Mouse (Mus musculus) spleen, postnatal 10 days (tissue): ENCODE measurements around the gene Creb5.
A peak's percentile ranks its signal among the peaks of the same experiment; 100 is the strongest.

Experiments used
- DNase-seq, 2 experiments: peaks; one replicate each; pipeline ENCODE4 v3.0.0; 2021 to 2022; ENCODE audit warnings: low spot score in 2 of 2

Gene Creb5

DNA sequence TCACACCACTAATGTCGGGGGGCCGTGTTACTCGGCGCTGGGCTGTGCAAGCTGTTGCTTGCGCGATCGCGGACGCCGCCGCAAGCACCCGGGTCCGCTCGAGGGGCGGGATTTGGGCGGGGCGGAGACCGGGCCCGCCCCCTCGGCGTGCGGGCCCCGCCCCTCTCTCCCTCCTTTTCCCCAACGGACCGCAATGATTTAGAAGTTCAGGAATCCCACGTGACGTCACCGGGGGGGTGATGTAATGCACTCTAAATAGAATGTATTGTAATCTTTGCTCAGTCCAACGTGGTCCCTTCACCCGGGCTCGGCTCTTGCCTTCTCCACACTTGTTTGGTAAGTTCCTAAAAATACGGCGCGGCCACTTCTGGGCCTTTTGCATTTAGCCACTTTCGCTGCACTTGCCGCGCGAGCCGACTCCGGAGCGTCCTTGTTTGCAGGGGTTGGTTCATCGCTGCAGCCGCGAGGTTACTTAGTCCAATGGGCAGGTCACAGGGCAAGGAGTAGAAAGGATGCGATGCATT is at the start of gene Creb5:
Gene Creb5, plus strand, starts transcription at position 233 of the 524 bp plus-strand sequence.
- peak; percentile 25 to 50 for DNase-seq

- DNase-seq, result no peak
These were observed 27.2 kb upstream of the Creb5 start for GRCm38 (mm10) chr6:53259841-53260240.

DNA sequence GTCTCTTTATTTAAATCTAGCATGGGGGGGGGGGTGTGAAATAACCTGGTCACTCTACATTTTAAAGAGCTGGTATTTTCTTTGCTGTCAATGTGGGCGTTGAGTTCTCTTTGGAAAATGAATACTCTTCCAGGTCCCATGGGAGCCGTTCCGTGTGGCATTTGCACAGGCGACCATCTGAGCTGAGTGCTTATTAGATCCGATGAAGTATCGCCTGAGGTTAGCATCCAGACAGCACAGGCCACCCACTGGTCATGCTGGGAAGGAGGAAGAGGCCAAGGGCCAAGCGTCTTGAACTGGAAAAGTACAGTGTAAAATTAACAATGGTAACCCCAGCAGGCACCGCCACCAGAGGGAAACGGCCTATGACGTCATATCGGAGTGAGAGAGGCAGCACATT is 24.7 kb upstream of the Creb5 start:
- DNase-seq, result no peak

- DNase-seq, result no peak
These were observed 20.0 kb upstream of the Creb5 start for GRCm38 (mm10) chr6:53267036-53267435.

DNA sequence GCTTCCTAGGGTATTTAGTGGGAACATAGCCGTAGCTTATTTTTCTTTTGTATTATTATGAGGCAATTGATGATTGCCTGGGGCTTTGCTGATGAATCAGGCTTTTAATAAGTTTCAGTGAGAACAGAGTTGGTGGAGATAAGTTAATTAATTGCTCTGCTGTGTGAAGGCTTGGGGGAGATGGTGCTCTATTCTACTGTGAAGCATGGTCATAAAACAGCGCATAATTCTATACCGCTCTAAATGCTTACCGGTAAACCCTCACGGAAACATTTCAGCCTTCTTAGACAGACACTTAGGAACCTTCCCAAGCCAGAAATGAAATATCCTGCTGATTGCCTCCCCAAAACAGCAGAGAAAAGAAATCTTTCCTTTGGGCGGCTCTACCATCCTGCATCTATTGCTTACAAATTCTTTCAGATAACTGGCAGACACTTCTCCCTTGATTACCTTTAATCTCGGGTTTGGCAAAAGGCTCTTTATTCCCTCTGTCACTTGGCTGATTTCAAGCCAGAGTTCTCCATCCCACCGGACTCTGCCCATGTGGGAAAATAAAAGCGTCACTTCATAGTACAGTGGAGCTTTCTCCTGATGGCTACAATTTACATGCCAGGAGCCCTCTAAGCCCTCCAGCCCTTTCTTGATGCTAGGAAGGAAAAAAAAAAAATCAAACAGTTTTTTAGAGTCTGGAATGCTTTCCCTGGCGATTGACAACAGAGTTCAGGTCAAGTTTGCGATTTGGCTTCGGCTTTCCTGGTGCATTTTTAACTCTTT is 19.2 kb upstream of the Creb5 start:
- DNase-seq, result no peak

DNA sequence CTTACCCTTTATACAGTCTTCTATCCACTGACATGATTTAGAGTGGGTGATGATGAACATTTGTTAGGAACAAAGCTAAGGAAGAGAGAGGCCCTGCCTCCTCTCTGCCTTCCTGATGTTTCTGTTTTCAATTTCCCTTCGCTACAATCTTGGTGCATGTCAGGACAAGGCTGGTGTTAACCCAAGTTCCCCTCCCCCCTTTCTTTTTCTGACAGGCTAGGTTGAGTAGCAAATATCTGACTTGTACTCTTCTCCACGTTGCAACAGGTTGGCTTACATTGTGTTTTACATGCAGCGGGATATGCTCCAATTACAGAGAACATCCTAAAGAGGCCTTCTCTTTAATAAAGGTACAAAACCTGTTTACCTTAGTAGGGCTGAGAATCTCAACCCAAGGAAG is 15.9 kb upstream of the Creb5 start:
- no peak for DNase-seq

DNA sequence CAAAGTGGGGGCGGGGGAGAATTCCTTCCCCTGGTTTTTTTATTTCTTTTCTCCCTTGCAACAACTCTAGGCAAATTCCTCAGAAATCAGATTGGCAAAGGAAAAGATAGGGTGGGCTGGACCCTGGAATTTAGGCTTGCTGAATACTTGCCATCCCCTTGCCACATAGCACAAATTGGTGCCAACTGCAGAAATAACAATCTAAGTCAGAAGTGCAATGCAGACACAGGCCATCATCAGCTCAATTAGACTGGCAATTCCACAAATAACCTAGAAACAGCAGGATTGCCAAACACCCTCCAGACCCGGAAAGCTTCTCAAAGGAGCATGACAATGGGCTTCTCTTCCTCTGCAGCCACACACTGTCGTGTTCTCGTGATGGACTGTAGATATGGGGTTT is 15.4 kb upstream of the Creb5 start:
- DNase-seq, result no peak

- no peak for DNase-seq
These were observed 557 bp upstream of the Creb5 start for GRCm38 (mm10) chr6:53286389-53287037.

- peak; percentile 15 to 40 for DNase-seq
These were observed 702 bp downstream of the Creb5 start for GRCm38 (mm10) chr6:53287562-53288381.

GRCm38 (mm10) chr6:53288584-53289558 is 1.8 kb downstream of the Creb5 start:
- DNase-seq, result no peak

- no peak for DNase-seq
These were observed 2.6 kb downstream of the Creb5 start for GRCm38 (mm10) chr6:53289659-53290058.

DNA sequence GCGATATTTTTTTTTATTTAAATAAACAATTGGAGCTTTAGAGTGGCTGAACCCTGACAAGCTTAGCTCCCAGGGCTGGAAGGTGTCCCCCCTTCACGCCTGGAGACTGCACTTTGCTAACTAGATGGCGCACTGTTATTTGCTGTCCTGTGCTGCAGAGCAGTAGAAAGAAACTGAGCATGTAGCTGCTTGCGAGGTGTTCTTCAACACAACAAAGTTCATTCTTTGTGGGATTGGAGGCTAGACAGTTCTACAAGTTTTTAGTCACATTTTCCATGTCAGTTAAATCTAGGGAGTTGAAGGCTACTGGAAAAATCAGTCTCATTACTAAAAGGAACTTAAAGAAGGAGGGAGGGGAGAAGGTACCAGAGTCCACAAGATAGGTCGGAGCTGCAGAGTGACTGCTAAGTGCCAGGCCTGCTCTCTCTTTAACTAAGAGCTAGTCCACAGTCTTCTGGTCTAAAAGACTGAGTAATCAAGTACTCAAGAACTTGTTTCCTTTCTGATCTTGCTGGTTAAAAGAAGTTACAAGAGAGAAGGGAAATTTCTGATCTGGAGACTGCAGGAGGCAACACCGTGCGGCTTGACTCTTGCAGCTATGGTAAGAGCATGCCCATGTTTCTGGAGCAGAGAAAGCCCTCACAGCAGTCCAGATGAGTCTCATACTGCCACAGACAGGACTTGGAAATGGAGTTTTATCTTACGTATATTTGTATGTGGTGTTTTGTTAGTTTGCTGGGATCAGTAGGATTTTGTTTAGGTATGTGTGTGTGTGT is 3.3 kb downstream of the Creb5 start:
- DNase-seq, result no peak

GRCm38 (mm10) chr6:53292931-53293330 is 5.9 kb downstream of the Creb5 start:
- no peak for DNase-seq

DNA sequence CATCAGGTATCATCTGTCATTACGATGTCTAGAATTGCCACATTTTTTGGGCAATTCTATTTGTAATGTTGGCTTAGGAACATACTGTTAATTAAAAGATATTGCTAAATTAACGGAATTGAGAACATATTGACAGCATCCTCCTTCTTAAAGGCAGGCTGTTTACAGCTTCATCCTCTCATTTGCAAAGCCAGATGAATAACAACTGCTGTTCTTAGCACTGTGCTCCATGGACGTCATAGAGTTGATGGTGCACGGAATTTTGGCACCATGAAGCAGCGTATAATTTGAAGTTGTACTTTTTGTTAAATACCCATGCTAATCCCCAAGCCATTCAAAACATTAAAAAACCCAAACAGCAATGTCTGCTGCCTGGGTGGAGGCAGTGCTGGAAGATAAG is 10.8 kb downstream of the Creb5 start:
- no peak for DNase-seq

GRCm38 (mm10) chr6:53304201-53304600 is 17.1 kb downstream of the Creb5 start:
- DNase-seq, result no peak

- no peak for DNase-seq
These were observed 19.1 kb downstream of the Creb5 start for GRCm38 (mm10) chr6:53306156-53306555.

GRCm38 (mm10) chr6:53306710-53307109 is 19.6 kb downstream of the Creb5 start:
- no peak for DNase-seq

- DNase-seq, result no peak
These were observed 21.6 kb downstream of the Creb5 start for GRCm38 (mm10) chr6:53308684-53309083.

DNA sequence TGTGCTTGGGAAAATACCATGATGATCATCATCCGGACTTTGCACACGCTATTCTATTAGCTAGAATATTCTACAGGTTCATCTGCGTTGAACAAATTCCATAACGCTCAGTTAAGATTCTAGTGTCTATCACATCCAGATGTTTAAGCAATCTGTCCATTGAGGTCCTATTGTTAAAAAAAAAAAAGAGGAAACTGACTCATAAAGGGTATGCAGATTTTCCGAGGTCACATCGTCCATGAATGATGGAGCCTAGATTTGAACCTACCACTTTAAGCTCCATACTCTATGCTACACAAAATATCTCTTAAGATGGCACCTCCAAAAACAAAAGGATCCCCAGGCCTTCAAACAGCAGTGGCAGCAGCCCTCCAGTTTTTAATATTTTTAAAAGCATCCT is 26.5 kb downstream of the Creb5 start:
- DNase-seq, result no peak

- no peak for DNase-seq
These were observed 27.1 kb downstream of the Creb5 start for GRCm38 (mm10) chr6:53314126-53314525.
